Mouse (Mus musculus): ENCODE measurements around the gene Gm49403.
"Not testable (repeated sequence)": the region's sequence is repeated elsewhere in the genome, so short reads cannot be mapped to it uniquely, and the experiment has no call there.

The Gm49403 gene

GRCm38 (mm10) chr19:8883616-8884015 lies at the start of gene Gm49403, which contains the start of gene Lbhd1:
Gm49403 (plus strand) TSS chr19:8883930.
Lbhd1 (plus strand) TSS chr19:8883732.
- DNase-seq (ENCODE audit: low spot score in 2 of 2), result no peak

DNA sequence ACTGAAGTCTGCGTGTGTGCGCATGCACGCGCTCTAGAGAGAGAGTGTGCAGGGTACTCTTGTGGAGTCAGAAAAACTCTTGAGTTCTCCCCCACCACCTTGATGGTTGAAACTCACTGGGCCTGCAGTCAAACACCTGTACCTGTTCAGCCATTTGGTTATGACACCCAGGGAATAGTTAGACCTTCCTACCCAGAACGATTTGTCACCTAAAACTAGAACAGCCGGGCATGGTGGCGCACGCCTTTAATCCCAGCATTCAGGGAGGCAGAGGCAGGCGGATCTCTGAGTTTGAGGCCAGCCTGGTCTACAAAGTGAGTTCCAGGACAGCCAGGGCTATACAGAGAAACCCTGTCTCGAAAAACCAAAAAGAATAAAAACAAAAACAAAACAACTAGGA lies 47.4 kb upstream of the Gm49403 start:
- DNase-seq (ENCODE audit: low spot score in 2 of 2), result not testable (repeated sequence)

- DNase-seq (ENCODE audit: low spot score in 2 of 2), result peak; percentile 86 to 89
Observed at GRCm38 (mm10) chr19:8837251-8837791, 46.4 kb upstream of the Gm49403 start, which contains the start of gene Bscl2. Bscl2 (plus strand) TSS chr19:8837467.

GRCm38 (mm10) chr19:8838041-8838730 lies 45.5 kb upstream of the Gm49403 start:
- DNase-seq (ENCODE audit: low spot score in 2 of 2), result peak in 1 of 2 experiments; percentile 50

- DNase-seq (ENCODE audit: low spot score in 2 of 2), result no peak
Observed at GRCm38 (mm10) chr19:8839103-8839907, 44.4 kb upstream of the Gm49403 start, which contains the start of gene Gng3. Gng3 (minus strand) TSS chr19:8839194.

- DNase-seq (ENCODE audit: low spot score in 2 of 2), result peak; percentile 70 to 85
Observed at GRCm38 (mm10) chr19:8839908-8840791, 43.6 kb upstream of the Gm49403 start.

GRCm38 (mm10) chr19:8841012-8841411 lies 42.7 kb upstream of the Gm49403 start:
- DNase-seq (ENCODE audit: low spot score in 2 of 2), result no peak

DNA sequence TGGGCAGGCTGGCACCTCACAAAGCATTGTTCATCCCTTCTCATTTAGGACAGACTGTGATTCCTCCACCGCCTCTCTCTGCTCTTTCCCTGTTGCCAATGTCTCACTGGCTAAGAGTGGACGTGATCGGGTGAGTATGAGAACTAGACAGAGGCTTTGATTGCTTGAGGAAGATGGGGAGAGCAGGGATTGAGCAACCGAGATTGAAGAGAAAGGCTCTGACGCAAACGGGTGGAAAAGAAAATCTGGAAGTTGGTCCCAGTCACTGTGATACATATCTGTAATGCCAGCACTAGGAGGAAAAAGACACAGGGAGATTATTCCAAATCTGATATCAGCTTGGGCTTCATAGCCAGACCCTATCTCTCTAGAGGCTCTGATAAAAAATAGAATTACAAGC lies 40.8 kb upstream of the Gm49403 start:
- no peak for DNase-seq (ENCODE audit: low spot score in 2 of 2)

- DNase-seq (ENCODE audit: low spot score in 2 of 2), result peak; percentile 63 to 91
Observed at GRCm38 (mm10) chr19:8844371-8845129, 39.2 kb upstream of the Gm49403 start.

DNA sequence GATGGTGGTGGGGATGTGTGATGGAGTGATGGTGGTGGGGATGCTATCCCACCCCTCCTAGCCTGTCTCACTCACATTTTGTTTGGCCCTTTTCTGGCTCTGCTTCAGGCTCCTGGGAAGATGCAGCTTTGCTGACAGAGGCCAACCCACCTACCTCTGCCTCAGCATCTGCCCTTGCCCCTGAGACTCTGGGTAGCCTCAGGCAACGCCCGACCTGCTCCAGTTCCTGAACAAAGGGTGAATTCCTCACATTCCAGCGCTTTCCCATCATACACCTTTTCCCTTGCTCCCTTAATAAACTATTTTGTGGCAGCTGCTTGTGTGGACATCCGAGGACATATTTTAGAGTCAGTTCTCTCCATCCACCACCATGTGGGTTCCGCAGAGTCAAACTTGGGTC lies 35.4 kb upstream of the Gm49403 start:
- no peak for DNase-seq (ENCODE audit: low spot score in 2 of 2)

- DNase-seq (ENCODE audit: low spot score in 2 of 2), result no peak
Observed at GRCm38 (mm10) chr19:8850402-8850901, 33.3 kb upstream of the Gm49403 start, which contains the start of gene Lrrn4cl. Lrrn4cl (plus strand) TSS chr19:8850768.

- DNase-seq (ENCODE audit: low spot score in 2 of 2), result no peak
Observed at GRCm38 (mm10) chr19:8851639-8852038, 32.1 kb upstream of the Gm49403 start.

DNA sequence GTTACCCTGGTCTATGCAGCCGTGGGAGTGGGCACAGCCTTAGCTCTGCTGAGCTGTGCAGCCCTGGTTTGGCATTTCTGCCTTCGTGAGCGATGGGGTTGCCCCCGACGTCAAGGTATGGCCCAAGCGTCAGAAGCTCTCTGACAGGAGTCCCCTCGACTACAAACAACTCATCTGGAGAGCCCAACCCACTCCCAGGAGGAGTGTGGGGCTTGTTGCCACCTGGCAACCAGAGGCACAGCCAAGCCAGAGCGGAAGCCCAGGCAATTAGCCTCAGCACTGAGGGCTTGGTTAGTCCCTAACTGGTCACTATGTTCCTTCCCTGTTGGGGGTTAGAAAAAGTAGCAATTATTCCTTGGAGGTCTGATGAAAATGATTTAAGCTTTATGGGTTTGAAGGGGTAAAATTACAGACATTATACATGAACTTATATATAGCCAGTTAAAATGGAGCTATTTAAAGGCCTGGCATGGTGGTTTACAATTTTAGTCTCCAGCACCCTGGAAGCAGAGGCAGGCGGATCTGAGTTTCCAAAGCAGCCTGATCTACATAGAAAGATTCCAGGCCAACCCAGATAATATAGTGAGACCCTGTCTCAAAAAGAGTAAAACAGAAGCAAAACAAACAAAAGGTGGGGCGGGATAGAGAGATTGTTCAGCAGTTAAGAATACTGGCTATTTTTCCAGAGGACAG lies 31.3 kb upstream of the Gm49403 start:
- no peak for DNase-seq (ENCODE audit: low spot score in 2 of 2)

- DNase-seq (ENCODE audit: low spot score in 2 of 2), result no peak
Observed at GRCm38 (mm10) chr19:8853117-8853516, 30.6 kb upstream of the Gm49403 start.

GRCm38 (mm10) chr19:8857689-8858088 lies 26.0 kb upstream of the Gm49403 start:
- DNase-seq (ENCODE audit: low spot score in 2 of 2), result peak in 1 of 2 experiments; percentile 65

DNA sequence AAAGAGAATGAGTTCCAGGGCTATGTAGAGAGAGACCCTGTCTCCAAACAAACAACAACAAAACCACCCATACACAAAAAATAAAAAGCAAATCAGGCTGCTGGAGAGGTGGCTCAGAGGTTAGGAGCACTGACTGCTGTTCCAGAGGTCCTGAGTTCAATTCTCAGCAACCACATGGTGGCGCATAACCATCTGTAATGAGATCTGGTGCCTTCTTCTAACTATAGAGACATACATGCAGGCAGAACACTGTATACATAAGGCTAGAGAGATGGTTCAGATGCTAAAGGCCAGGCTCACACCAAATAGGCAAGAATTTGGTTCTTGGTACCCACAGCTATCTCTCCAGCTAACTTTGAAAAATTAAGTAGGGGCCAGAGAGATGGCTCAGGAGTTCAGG lies 24.7 kb upstream of the Gm49403 start:
- DNase-seq (ENCODE audit: low spot score in 2 of 2), result peak in 1 of 2 experiments; percentile 63

DNA sequence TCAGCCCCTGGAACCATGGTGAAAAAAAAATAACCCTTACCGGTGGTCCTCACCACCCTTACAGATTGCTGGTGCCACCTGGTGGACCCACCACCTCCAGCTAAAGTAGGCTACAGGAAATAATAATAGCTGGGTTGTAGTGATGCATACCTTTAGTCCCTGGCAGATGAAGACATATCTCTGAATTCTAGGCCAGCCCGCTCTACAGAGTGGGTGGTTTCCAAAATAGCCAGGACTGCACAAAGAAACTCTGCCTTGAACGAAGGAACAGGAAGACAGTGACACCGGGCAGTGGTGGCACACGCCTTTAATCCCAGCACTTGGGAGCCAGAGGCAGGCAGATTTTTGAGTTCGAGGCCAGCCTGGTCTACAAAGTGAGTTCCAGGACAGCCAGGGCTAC lies 19.5 kb upstream of the Gm49403 start:
- no peak for DNase-seq (ENCODE audit: low spot score in 2 of 2)

GRCm38 (mm10) chr19:8870381-8870780 lies 13.3 kb upstream of the Gm49403 start:
- DNase-seq (ENCODE audit: low spot score in 2 of 2), result not testable (repeated sequence)

DNA sequence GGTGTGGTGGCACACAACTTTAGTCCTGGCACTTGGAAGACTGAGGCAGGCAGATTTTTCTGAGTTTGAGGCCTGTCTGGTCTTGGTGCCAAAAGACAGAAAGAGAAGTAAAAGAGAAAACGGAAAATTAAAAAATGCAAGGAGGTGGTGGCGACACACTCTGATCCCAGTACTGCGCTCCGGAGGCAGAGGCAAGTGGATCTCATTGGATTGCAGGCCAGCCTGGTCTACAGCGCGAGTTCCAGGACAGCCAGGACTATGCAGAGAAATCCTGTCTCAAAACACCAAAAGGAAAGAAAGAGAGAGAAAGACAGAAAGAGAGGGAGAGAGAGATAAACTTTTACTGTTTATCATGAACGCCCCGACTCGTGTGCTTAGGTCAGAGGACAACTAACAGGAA lies 12.9 kb upstream of the Gm49403 start:
- DNase-seq (ENCODE audit: low spot score in 2 of 2), result peak in 1 of 2 experiments; percentile 24

Data from spleen, postnatal 10 days (tissue).